Mouse (Mus musculus) retina, postnatal 1 day (tissue): Measurements from ENCODE around the gene Klrc3.
"Not testable (repeated sequence)": the region's sequence is repeated elsewhere in the genome, so short reads cannot be mapped to it uniquely, and the experiment has no call there.

Experiments used
- DNase-seq: peaks from one replicate; pipeline ENCODE4 v3.0.0-alpha.2; 2012

Gene Klrc3

DNA sequence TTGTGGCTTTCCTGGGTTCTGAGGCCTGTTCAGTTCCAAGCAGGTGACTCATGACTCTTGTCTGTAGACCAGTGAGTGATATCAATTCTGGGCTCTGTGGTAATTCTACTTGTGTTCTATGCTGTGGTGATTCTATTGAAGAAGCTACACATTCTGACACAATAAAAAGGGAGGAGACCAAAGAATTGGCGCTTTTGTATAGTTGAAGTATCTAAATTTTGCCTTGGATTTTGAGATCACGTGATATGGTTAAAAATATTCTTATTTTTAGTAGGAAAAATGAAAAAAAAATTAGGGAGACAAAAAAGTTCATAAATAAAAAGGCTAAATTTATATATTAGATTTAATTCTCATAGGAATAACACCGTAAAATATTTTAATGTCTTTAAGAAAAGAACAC lies at the start of gene Klrc3:
Klrc3 (minus strand) TSS at position 101 of the 400 bp plus-strand sequence.
- DNase-seq, result not testable (repeated sequence)

DNA sequence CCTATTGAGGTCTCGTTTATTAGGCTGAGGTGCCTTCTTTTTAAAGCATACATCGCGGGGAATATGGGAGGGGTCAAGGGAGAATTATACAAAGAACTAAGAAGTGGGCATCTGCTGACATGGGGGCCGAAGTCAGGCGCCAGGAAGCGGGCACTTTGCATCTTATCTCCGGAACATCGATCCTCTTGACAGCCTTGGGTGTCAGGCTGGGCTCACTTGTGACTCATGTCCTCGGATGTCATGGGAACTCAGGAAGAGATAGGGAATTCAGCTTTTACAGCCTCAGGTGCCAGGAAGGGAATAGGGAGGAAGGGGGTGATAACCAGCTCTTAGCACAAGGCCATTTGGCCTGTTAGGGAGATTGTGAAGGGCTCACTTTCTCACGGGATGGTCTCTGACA lies 48.3 kb upstream of the Klrc3 start:
- not testable (repeated sequence) for DNase-seq

DNA sequence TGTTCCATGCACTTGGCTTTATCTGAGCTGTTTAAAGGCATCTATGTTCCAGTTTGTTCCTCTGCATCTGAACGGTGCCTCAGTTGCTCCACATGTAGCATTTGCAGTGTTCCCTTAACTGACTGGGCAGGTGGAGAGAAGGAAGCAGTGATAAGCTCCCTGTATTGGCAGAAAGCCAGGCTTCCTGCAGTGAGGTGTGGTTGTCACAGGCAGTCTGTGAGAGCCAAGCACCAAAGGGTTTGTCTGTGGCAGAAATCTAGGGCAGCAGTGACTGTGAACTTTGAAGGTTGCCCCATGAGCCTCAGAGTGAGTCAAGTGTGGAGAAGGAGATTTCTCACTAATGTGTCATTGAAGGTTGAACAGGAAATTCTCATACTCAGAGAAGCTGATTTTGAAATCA lies 37.2 kb upstream of the Klrc3 start:
- DNase-seq, result peak; percentile 0

DNA sequence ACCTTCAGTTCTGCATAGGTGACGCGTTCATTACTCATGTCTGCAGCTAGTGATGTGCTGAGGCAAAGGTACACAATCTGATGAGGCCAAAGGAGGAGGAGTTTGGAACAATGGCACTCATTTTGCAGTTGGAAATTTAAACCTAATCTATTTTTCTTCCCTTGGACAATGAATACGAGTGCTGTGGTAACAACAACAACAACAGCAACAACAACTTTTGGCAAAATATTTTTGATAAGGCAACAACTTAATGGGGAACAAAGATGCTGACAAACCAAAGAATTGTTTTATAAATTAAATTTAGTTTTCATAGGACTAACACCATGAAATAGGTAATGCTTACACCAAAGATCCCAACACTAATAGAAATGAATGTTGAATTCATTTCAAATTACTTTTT lies 35.7 kb upstream of the Klrc3 start, which contains the start of gene Klrc1:
Klrc1 (minus strand) TSS at position 101 of the 400 bp plus-strand sequence.
- no peak for DNase-seq

DNA sequence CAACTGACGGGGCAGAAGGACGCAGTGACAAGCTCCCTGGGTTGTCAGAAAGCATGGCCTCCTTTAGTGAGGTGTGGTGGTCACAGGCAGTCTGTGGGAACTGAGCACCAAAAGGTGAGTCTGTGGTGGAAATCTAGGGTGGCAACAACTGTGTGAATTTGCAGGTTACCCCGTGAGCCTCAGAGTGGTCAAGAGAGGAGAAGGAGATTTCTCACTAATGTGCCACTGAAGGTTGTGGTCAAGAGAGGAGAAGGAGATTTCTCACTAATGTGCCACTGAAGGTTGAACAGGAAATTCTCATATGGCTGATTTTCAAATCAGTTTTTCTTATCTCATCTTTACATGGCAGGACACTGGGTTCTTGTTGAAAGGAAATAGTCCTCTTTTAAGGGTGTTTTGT lies 18.2 kb upstream of the Klrc3 start:
- DNase-seq, result not testable (repeated sequence)

DNA sequence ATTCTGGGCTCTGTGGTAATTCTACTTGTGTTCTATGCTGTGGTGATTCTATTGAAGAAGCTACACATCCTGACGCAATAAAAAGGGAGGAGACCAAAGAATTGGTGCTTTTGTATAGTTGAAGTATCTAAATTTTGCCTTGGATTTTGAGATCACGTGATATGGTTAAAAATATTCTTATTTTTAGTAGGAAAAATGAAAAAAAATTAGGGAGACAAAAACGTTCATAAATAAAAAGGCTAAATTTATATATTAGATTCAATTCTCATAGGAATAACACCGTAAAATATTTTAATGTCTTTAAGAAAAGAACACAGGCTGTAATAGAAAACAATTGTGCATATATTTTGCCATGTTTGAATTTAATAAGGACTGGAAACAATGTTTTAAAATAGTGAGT lies 17.5 kb upstream of the Klrc3 start, which contains the start of gene Klrc2:
Klrc2 (minus strand) TSS at position 101 of the 400 bp plus-strand sequence.
- DNase-seq, result not testable (repeated sequence)

DNA sequence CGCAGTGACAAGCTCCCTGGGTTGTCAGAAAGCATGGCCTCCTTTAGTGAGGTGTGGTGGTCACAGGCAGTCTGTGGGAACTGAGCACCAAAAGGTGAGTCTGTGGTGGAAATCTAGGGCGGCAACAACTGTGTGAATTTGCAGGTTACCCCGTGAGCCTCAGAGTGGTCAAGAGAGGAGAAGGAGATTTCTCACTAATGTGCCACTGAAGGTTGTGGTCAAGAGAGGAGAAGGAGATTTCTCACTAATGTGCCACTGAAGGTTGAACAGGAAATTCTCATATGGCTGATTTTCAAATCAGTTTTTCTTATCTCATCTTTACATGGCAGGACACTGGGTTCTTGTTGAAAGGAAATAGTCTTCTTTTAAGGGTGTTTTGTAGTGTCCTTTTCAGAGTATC lies 917 bp upstream of the Klrc3 start:
- not testable (repeated sequence) for DNase-seq

DNA sequence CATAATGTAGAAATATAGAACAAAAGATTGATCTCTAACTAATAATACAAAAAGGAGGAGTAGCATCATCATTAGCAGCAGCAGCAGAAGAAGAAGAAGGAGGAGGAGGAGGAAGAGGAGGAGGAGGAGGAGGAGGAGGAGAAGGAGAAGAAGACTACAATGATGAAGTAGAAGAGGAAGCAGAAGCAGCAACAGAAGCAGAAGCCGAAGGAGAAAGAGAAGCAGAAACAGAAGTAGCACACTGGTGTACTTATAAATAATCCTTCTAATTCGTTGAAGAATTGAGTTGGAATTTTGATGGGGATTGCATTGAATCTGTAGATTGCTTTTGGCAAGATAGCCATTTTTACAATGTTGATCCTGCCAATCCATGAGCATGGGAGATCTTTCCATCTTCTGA lies 12.1 kb downstream of the Klrc3 start:
- not testable (repeated sequence) for DNase-seq

DNA sequence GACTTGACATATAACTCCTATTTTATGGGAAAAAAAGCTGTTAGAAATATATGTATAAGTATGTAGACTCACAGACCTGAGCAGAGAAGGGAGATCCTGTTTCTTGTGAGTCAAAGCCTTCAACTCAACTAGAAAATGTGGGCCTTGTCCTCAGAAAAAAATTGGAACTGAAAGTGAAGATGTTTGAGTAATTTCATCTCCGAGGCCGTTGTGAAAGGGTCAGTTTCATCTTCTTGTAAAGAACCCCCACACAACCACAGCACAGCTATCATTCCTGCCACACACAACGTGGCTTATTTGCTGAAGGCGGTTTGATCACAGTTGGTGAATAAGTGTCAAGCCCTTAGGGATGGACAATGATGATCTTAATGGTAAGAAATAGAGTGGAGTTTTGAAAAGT lies 19.4 kb downstream of the Klrc3 start, which contains the start of gene Klrk1:
Klrk1 (minus strand) TSS at position 130 of the 400 bp plus-strand sequence.
- no peak for DNase-seq

DNA sequence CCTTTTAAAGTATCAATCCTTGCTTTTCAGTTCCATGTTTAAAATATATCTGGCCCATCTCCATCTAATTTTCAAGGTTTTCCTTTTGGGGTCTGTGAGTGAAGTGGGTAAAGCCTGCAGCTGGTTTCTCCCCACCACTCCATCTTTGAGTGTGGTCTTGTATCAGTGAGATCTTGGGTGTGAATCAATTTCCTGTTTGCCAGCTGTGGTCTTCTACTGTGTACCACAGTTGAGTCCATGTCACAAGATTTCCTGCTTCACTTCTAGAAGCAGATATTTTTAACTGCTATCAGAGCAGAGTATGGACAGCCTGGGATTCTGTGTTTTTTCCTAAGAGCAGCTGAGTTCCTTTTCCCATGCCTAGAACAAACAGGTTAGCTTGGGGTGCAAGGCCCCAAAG lies 34.8 kb downstream of the Klrc3 start:
- no peak for DNase-seq

DNA sequence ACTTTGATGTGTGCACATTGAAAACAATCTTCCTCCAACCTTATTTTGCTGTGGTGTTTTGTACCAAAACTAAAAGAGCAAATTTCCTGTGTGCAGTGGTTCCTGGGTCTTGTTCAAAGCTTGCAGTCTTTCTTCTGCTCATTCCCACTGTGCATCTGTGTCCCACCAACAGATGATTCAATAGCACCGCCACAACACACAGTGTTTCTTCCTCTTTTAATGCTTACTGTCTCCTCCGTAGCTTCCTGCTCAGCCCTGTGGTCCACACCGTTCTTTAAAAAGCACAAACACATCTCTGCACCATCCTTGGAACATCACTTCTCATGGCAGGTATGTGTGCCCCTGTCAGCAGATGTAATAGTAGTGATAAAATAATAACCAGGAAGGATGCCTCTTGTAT lies 51.6 kb downstream of the Klrc3 start, which contains the start of gene Klrd1:
Klrd1 (plus strand) TSS at position 275 of the 400 bp plus-strand sequence.
- no peak for DNase-seq
